Mouse (Mus musculus) central nervous system, embryonic 14 days (tissue): ENCODE data around the gene Arhgap22. TPM values are rescaled to one million over a fixed set of nuclear protein-coding genes. Genes with fewer than 3 reads are reported as not detected.

Source experiments
- polyA plus RNA-seq: library from polyadenylated mRNA; depleted of rRNA; stranded (reverse); fragments of >200 nt; gene quantifications from 2 replicates; pipeline ENCODE4 v1.2.3, GENCODE M21; 2012; rRNA removed

Gene Arhgap22
- 1.6 and 2.6 TPM in 2 replicates for polyA plus RNA-seq

GRCm38 (mm10) chr14:33213823-33214766 lies at the start of gene Arhgap22:
Arhgap22 (plus strand) TSS chr14:33214026.

DNA sequence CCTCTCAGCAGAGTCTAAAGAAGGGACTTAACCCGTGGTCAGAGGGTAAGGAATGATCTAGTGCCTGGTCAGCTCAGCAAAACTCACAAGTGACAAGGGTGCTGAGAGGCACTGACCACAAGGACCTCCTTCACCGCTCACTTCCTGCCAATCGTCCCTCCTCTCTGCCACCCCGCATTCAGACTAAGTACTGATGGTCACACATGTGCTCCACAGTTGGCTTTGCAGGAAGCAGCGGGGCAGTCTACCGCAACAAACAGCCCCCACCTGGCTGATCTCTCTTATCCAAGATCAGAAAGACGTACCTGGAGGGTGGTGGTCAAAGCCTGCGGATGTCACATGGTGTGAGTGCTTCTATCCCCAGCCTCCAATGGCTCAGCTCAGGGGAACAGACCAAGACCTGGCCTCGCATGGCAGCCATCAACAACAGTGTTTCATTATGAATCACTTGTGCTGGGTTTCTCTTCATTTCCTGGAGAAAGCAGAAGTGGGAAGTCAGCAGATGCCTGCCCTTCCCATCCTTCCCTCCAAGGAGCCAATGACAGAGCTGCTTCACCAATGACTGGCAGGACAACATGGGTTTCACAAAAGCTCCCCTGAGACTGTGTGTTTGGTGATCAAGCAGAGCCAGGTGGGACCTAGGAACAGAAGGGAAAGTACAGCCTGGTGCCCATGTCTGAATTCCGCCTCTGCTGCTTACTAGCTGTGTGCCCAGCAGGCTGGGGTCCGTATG lies 28.6 kb upstream of the Arhgap22 start, which contains the start of gene Wdfy4:
Gene Wdfy4 (minus strand): TSS at position 441 of the 733 bp plus-strand sequence.

Other genes with a start within 250 kb of the Arhgap22 start
- gene Lrrc18, start 222.6 kb upstream of the Arhgap22 start, polyA plus RNA-seq: 0.43 and 0.60 TPM in 2 replicates
- gene Wdfy4, start 28.5 kb upstream of the Arhgap22 start, polyA plus RNA-seq: 0.22 and 0.25 TPM in 2 replicates
- 87.3 and 102 TPM in 2 replicates for gene Mapk8, start 233.1 kb downstream of the Arhgap22 start, polyA plus RNA-seq